Mouse (Mus musculus): Measurements from ENCODE around the gene Zfp64. TPM values are rescaled to one million over a fixed set of nuclear protein-coding genes. Genes with fewer than 3 reads are reported as not detected.

The Zfp64 gene
- polyA plus RNA-seq, 1 experiment: 21.3 TPM

DNA sequence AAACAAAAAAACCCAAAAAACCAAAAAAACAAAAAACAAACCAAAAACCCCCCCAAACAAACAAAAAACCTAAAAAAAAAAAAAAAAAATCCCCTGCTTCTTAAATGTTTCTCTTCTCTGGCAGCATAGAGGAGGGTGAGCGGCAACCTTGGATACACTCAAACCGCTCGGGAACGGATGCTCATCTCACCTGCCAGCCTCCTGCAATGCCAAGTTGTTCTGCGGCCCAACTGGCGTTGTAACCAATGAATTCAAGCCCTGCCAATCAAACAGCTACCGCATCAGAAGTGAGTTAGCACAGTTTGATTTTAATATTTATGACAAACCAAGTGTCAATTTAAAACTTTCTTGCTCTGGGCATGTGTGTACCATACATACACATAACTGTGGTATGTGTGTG is 26.6 kb upstream of the Zfp64 start:
- no peak overlapping the region for H3K4me3 ChIP-seq (ENCODE audit: extremely low read depth, insufficient read depth, insufficient read length)
- peaks cover 3% of the 10 kb centered on the region; the same call in 1 of the 2 replicates for H3K4me1 ChIP-seq (ENCODE audit: control insufficient read depth, insufficient read depth, insufficient read length)
- H3K36me3 ChIP-seq (ENCODE audit: control insufficient read depth, insufficient read depth, low read length): no peaks in the 10 kb centered on the region
- no peak for TF ChIP-seq CTCF (IDR thresholded peaks at IDR 0.05; ENCODE audit: extremely low read depth, insufficient read depth, insufficient read length, insufficient replicate concordance)
- no peak for TF ChIP-seq POLR2A (IDR thresholded peaks at IDR 0.05; ENCODE audit: low read depth, low read length)
- no peak for DNase-seq (ENCODE audit: low read depth in 1 of 2, low spot score in 2 of 2)
- H3K27ac ChIP-seq (ENCODE audit: insufficient read depth, low read length): no peak overlapping the region
- H3K27me3 ChIP-seq (ENCODE audit: control insufficient read depth, insufficient read depth, low read length): no peaks in the 10 kb centered on the region
- 95% methylated on average over 7 of the region's 7 CpGs for WGBS

DNA sequence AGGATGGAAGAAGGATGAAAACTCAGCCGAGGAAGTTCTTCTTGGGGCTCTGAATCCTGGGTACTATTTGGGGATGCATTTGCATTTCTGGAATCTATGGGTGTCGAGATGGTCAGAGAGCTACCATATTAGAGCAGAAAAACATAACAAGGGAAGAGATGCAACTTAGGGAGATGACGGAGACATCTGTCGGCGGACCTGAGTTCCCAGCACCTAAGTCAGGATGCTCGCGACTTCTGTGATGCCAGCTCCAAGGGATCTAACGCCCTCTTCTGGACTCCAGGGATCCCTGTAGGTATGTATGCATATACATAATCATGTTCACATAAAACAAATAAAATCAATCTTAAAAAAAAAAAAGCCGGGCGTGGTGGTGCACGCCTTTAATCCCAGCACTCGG is 26.1 kb upstream of the Zfp64 start:
- H3K4me1 ChIP-seq (ENCODE audit: control insufficient read depth, insufficient read depth, insufficient read length): peaks cover 3% of the 10 kb centered on the region; the same call in 1 of the 2 replicates
- no peak overlapping the region for H3K27ac ChIP-seq (ENCODE audit: insufficient read depth, low read length)
- DNase-seq (ENCODE audit: low read depth in 1 of 2, low spot score in 2 of 2): no peak
- no peaks in the 10 kb centered on the region for H3K27me3 ChIP-seq (ENCODE audit: control insufficient read depth, insufficient read depth, low read length)
- no peak for TF ChIP-seq CTCF (IDR thresholded peaks at IDR 0.05; ENCODE audit: extremely low read depth, insufficient read depth, insufficient read length, insufficient replicate concordance)
- no peak for TF ChIP-seq POLR2A (IDR thresholded peaks at IDR 0.05; ENCODE audit: low read depth, low read length)
- 81% methylated on average over 12 of the region's 12 CpGs for WGBS
- no peaks in the 10 kb centered on the region for H3K36me3 ChIP-seq (ENCODE audit: control insufficient read depth, insufficient read depth, low read length)
- H3K4me3 ChIP-seq (ENCODE audit: extremely low read depth, insufficient read depth, insufficient read length): no peak overlapping the region

DNA sequence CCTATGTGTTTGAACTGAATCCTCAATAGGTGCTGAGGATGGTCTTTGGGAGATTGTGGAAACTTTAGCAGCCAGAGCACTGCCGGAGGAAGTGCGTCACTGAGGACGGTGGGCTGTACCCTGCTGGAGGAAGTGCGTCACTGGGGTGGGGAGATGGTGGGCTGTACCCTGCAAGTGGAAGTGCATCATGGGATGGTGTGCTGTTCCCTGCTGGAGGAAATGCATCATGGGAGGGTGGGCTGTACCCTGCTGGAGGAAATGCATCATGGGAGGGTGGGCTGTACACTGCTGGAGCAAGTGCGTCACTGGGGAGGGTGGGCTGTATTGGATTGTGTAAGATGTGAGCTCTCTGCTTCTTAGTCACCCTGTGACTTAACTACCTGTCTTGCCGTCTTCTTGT is 25.5 kb upstream of the Zfp64 start:
- Histone ChIP-seq H3K36me3 (ENCODE audit: control insufficient read depth, insufficient read depth, low read length) (no peaks in the 10 kb centered on the region), H3K27ac (ENCODE audit: insufficient read depth, low read length) (no peak overlapping the region), H3K4me3 (ENCODE audit: extremely low read depth, insufficient read depth, insufficient read length) (no peak overlapping the region), H3K4me1 (ENCODE audit: control insufficient read depth, insufficient read depth, insufficient read length) (peaks cover 3% of the 10 kb centered on the region; the same call in 1 of the 2 replicates), H3K27me3 (ENCODE audit: control insufficient read depth, insufficient read depth, low read length) (no peaks in the 10 kb centered on the region)
- peak in 1 of 2 experiments; percentile 59 for DNase-seq (ENCODE audit: low read depth in 1 of 2, low spot score in 2 of 2)
- WGBS: 76% methylated on average over 6 of the region's 6 CpGs
- no peak for TF ChIP-seq CTCF (IDR thresholded peaks at IDR 0.05; ENCODE audit: extremely low read depth, insufficient read depth, insufficient read length, insufficient replicate concordance)
- no peak for TF ChIP-seq POLR2A (IDR thresholded peaks at IDR 0.05; ENCODE audit: low read depth, low read length)

DNA sequence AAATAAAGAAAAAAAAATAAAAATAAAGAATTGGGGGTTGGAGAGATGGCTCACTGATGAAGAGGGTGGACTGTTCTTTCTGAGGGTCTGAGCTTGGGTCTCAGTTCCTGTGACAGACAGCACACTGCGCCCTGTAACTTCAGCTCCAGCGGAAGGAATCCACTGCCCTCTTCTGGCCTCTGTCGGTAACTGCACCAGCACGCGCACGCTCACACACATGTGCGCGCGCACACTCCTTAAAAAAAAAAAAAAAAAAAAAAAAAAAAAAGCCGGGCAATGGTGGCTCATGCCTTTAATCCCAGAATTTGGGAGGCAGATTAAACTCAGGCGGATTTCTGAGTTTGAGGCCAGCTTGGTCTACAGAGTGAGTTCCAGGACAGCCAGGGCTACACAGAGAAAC is 24.4 kb upstream of the Zfp64 start:
- no peak for DNase-seq (ENCODE audit: low read depth in 1 of 2, low spot score in 2 of 2)

DNA sequence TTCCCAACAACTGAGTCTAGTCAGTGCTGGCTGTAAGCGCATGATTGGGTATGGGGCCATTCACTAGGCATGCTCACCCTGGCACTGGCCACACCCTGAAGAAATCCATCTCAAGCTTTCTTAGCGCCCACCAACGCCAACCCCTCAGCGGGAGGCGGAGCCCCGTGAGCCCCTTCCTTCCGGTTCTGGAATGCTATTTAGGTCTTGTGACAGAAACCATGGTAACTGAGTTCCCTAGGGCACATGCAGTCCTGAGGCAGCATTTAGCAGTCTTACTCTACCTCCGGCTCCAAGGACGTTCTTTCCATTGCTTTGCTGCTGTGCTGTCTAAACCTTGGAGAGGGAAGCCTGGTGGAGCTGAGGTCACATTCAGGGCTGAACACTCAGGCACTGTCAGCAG is 22.6 kb upstream of the Zfp64 start:
- 29% methylated on average over 9 of the region's 9 CpGs for WGBS
- Histone ChIP-seq H3K4me3 (ENCODE audit: extremely low read depth, insufficient read depth, insufficient read length) (no peak overlapping the region), H3K27me3 (ENCODE audit: control insufficient read depth, insufficient read depth, low read length) (no peaks in the 10 kb centered on the region), H3K4me1 (ENCODE audit: control insufficient read depth, insufficient read depth, insufficient read length) (peaks cover 3% of the 10 kb centered on the region; the same call in 1 of the 2 replicates), H3K36me3 (ENCODE audit: control insufficient read depth, insufficient read depth, low read length) (no peaks in the 10 kb centered on the region), H3K27ac (ENCODE audit: insufficient read depth, low read length) (no peak overlapping the region)
- TF ChIP-seq CTCF (IDR thresholded peaks at IDR 0.05; ENCODE audit: extremely low read depth, insufficient read depth, insufficient read length, insufficient replicate concordance): no peak
- no peak for TF ChIP-seq POLR2A (IDR thresholded peaks at IDR 0.05; ENCODE audit: low read depth, low read length)
- DNase-seq (ENCODE audit: low read depth in 1 of 2, low spot score in 2 of 2): no peak

More for the DNA sequence above, 24.4 kb upstream of the Zfp64 start:
- Histone ChIP-seq H3K4me3 (ENCODE audit: extremely low read depth, insufficient read depth, insufficient read length) (no peak overlapping the region), H3K4me1 (ENCODE audit: control insufficient read depth, insufficient read depth, insufficient read length) (peaks cover 3% of the 10 kb centered on the region; the same call in 1 of the 2 replicates), H3K27me3 (ENCODE audit: control insufficient read depth, insufficient read depth, low read length) (no peaks in the 10 kb centered on the region), H3K27ac (ENCODE audit: insufficient read depth, low read length) (no peak overlapping the region), H3K36me3 (ENCODE audit: control insufficient read depth, insufficient read depth, low read length) (no peaks in the 10 kb centered on the region)
- WGBS: 80% methylated on average over 10 of the region's 11 CpGs
- no peak for TF ChIP-seq CTCF (IDR thresholded peaks at IDR 0.05; ENCODE audit: extremely low read depth, insufficient read depth, insufficient read length, insufficient replicate concordance)
- TF ChIP-seq POLR2A (IDR thresholded peaks at IDR 0.05; ENCODE audit: low read depth, low read length): no peak

DNA sequence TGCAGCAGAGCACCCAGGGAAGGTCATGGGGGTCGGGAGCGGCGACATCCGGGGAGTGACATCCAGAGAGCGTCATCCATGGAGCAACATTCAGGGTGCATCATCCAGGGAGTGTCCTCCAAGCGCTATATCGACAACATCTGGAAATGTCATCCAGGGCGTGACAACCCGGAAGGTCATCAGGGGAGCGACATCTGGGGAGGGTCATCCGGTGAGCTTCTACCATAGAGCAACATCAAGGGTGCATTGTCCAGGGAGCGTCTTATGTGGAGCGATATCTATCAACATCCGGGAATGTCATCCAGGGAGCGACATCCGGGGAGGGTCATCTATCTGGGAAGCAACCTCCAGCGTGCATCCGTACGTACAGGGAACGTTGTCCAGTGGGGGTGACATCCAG is 14.7 kb upstream of the Zfp64 start:
- no peak for TF ChIP-seq POLR2A (IDR thresholded peaks at IDR 0.05; ENCODE audit: low read depth, low read length)
- no peak for TF ChIP-seq CTCF (IDR thresholded peaks at IDR 0.05; ENCODE audit: extremely low read depth, insufficient read depth, insufficient read length, insufficient replicate concordance)
- H3K27ac ChIP-seq (ENCODE audit: insufficient read depth, low read length): no peak overlapping the region
- H3K4me1 ChIP-seq (ENCODE audit: control insufficient read depth, insufficient read depth, insufficient read length): no peaks in the 10 kb centered on the region
- 95% methylated on average over 20 of the region's 20 CpGs for WGBS
- H3K27me3 ChIP-seq (ENCODE audit: control insufficient read depth, insufficient read depth, low read length): no peaks in the 10 kb centered on the region
- no peak overlapping the region for H3K4me3 ChIP-seq (ENCODE audit: extremely low read depth, insufficient read depth, insufficient read length)
- H3K36me3 ChIP-seq (ENCODE audit: control insufficient read depth, insufficient read depth, low read length): no peaks in the 10 kb centered on the region
- DNase-seq (ENCODE audit: low read depth in 1 of 2, low spot score in 2 of 2): no peak

DNA sequence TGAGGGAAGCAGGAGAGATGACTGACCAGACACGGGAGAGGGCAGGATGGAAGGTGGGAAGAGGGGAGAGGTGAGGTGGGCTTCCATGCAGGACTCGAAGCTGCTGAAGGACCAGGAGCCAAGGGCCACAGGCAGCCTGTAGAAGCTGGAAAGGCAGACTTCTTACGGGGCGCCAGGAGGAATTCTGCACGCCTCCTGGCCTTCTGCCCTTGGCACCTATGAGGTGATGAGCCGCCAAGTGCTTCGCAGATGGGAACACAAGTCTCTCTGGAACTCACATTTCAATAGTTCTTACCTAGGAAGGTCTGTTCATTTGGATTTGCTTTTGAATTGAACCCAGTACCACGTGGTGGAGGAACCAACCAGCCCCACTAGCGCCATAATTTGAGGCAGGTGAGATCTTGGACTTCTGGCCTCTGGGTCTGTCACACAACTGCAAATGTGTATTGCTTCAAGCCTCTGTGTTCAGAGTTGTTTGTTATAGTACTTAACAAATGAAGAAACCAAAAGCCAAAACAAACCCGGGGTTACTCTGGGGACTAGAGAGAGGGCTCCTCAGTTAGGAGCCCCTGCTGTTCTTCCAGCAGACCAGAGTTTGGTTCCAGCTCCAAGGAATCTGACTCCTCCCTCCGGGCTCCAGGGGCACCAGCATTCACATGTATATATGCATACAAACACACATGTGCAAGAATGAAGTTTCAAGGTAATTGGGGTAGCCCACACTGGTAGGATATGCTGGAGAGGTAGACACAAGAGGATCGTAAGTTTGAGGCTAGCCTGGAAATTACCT is 12.9 kb upstream of the Zfp64 start:
- no peaks in the 10 kb centered on the region for H3K27me3 ChIP-seq (ENCODE audit: control insufficient read depth, insufficient read depth, low read length)
- no peak for DNase-seq (ENCODE audit: low read depth in 1 of 2, low spot score in 2 of 2)
- WGBS: 86% methylated on average over 12 of the region's 12 CpGs
- H3K4me3 ChIP-seq (ENCODE audit: extremely low read depth, insufficient read depth, insufficient read length): no peak overlapping the region
- no peak for TF ChIP-seq POLR2A (IDR thresholded peaks at IDR 0.05; ENCODE audit: low read depth, low read length)
- no peak for TF ChIP-seq CTCF (IDR thresholded peaks at IDR 0.05; ENCODE audit: extremely low read depth, insufficient read depth, insufficient read length, insufficient replicate concordance)
- no peak overlapping the region for H3K27ac ChIP-seq (ENCODE audit: insufficient read depth, low read length)
- no peaks in the 10 kb centered on the region for H3K36me3 ChIP-seq (ENCODE audit: control insufficient read depth, insufficient read depth, low read length)
- no peaks in the 10 kb centered on the region for H3K4me1 ChIP-seq (ENCODE audit: control insufficient read depth, insufficient read depth, insufficient read length)

All from spleen, adult 2 months (tissue).